Mouse (Mus musculus) megakaryocyte, embryonic 14.5 days (primary cell): ENCODE data around the gene Ranbp9.

ENCODE experiments used
- FLI1 ChIP-seq: IDR thresholded peaks from 2 replicates; pipeline ENCODE4 v1.6.1; 2012; ENCODE audit warnings: low read length, inconsistent platforms, mixed read lengths
- GATA1 ChIP-seq: IDR thresholded peaks from 3 replicates; pipeline ENCODE4 v1.6.1; 2012; ENCODE audit warnings: mixed read lengths, low read length, inconsistent platforms, borderline replicate concordance

DNA sequence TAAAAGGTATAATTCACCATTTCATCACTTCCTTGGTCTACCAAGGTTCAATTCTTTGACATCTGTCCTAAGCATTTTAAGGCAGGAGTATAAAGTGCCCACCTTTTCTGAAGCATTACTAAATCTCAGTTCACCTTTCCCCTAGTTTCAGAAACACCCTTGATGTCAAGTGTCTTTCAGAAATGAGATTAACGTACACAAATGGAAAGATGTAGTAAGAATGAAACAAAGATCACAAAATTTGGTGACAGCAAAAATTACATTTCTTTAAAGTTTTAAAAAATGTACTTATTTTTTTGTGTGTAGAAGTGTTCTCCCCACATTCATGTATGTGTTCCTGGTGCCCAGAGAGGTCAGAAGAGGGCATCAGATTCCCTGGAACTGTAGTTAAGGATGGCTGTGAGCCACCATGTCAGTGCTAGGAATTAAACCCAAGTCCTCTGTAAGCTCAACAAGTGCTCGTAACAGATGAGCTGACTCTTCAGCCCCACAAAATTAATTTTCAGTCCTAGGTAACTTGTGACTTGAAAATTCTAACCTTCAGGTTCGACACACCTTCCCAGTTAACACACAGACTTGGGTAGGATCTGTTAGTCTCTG, 3.9 kb downstream of the Ranbp9 start:
- TF ChIP-seq GATA1 (no peak), FLI1 (no peak)
